Mouse (Mus musculus) CH12F3 (cell line): Measurements from ENCODE around the gene Prim1.
"Not testable (repeated sequence)": the region's sequence is repeated elsewhere in the genome, so short reads cannot be mapped to it uniquely, and the experiment has no call there.

Experiments used
- in situ Hi-C: fragments of 300-500 bp; cut with MboI; formaldehyde crosslinking; loops from 2 replicates; pipeline ENCODE4 v1.14.3; 2020; ENCODE audit warnings: low sequenced_read_pairs

Gene Prim1

GRCm38 (mm10) chr10:128036746-128037425, 21.9 kb downstream of the Prim1 start:
- in situ Hi-C loops, result no loop called here

GRCm38 (mm10) chr10:128037921-128038320, 23.0 kb downstream of the Prim1 start:
- in situ Hi-C loops, result no loop called here

- in situ Hi-C loops, result no loop called here
Observed at GRCm38 (mm10) chr10:128039167-128039566, 24.2 kb downstream of the Prim1 start.

GRCm38 (mm10) chr10:128039858-128040257, 24.9 kb downstream of the Prim1 start:
- in situ Hi-C loops, result no loop called here

GRCm38 (mm10) chr10:128040293-128040692, 25.3 kb downstream of the Prim1 start:
- in situ Hi-C loops, result no loop called here

- in situ Hi-C loops, result no loop called here
Observed at GRCm38 (mm10) chr10:128041636-128042035, 26.7 kb downstream of the Prim1 start.

GRCm38 (mm10) chr10:128042466-128042865, 27.5 kb downstream of the Prim1 start:
- in situ Hi-C loops, result no loop called here

- in situ Hi-C loops, result no loop called here
Observed at GRCm38 (mm10) chr10:128043041-128043835, 28.3 kb downstream of the Prim1 start.

- in situ Hi-C loops, result no loop called here
Observed at GRCm38 (mm10) chr10:128048157-128048556, 33.2 kb downstream of the Prim1 start.

- in situ Hi-C loops, result no loop called here
Observed at GRCm38 (mm10) chr10:128049741-128050140, 34.8 kb downstream of the Prim1 start.

- in situ Hi-C loops, result no loop called here
Observed at GRCm38 (mm10) chr10:128050355-128050754, 35.4 kb downstream of the Prim1 start.

- in situ Hi-C loops, result no loop called here
Observed at GRCm38 (mm10) chr10:128051589-128051988, 36.6 kb downstream of the Prim1 start.

- in situ Hi-C loops, result not testable (repeated sequence)
Observed at GRCm38 (mm10) chr10:128052136-128052535, 37.2 kb downstream of the Prim1 start.

GRCm38 (mm10) chr10:128053001-128053400, 38.0 kb downstream of the Prim1 start:
- in situ Hi-C loops, result no loop called here

GRCm38 (mm10) chr10:128058184-128058583, 43.2 kb downstream of the Prim1 start:
- in situ Hi-C loops, result no loop called here

GRCm38 (mm10) chr10:128058601-128059151, 43.7 kb downstream of the Prim1 start, which contains the start of gene Ptges3:
Gene Ptges3, plus strand, starts transcription at chr10:128058954.
- in situ Hi-C loops, result no loop called here

GRCm38 (mm10) chr10:128059207-128059981, 44.4 kb downstream of the Prim1 start:
- in situ Hi-C loops, result no loop called here

GRCm38 (mm10) chr10:128061109-128061508, 46.1 kb downstream of the Prim1 start:
- in situ Hi-C loops, result no loop called here

GRCm38 (mm10) chr10:128062221-128062989, 47.4 kb downstream of the Prim1 start:
- in situ Hi-C loops, result no loop called here

GRCm38 (mm10) chr10:128066072-128066471, 51.1 kb downstream of the Prim1 start:
- in situ Hi-C loops, result no loop called here
